Mouse (Mus musculus): ENCODE results near the gene U90926. TPM values are rescaled to one million over a fixed set of nuclear protein-coding genes. Genes with fewer than 3 reads are reported as not detected.

Gene U90926
- polyA plus RNA-seq, 1 experiment = not detected

DNA sequence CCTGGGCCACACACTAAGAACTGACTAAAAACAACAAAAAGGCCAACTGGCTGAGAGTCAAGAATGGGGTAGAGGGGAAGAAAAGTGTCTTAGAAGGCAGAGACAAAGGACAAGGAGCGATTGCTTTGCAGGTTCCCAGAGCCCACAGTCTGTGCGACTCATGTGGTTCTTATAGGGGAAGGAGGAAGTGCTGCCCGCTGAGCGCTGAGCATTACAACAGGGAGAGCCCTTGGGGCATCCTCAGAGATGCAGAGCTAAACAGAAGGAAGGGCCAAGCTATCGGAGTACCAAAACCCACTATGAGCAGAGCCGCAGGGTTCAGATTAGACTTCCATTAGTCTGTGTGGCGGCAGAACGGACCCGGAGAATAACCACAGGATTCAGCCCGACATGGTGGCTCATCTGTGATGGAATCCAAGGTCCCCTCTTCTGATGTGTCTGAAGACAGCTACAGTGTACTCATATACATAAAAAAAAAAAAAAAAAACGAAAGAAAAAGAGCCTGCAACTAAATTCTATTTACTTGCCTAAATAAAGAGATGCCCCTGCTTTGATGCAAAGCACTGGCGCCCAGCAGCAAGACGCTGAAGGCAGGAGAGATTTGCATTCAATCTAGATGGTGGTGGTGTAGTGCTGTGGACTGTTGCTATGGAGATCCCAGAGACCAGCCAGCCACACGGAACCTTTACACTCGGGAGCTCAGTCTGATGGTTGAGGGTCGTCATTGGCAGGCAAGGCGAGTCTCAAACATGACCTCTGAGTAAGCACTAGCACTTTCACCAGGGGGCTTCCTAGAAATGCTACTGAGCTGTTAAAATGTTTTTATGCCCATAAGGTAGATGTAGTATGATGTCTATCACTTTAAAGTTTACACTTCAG is 3.9 kb upstream of the U90926 start:
- peak; percentile 80 for DNase-seq (ENCODE audit: low read depth)
- TF ChIP-seq POLR2A (IDR thresholded peaks at IDR 0.05; ENCODE audit: borderline replicate concordance, extremely low read depth, insufficient read depth, insufficient read length, poor library complexity, severe bottlenecking) (no peak), CTCF (IDR thresholded peaks at IDR 0.05; ENCODE audit: borderline replicate concordance, extremely low read depth, insufficient read depth, insufficient read length) (no peak)

DNA sequence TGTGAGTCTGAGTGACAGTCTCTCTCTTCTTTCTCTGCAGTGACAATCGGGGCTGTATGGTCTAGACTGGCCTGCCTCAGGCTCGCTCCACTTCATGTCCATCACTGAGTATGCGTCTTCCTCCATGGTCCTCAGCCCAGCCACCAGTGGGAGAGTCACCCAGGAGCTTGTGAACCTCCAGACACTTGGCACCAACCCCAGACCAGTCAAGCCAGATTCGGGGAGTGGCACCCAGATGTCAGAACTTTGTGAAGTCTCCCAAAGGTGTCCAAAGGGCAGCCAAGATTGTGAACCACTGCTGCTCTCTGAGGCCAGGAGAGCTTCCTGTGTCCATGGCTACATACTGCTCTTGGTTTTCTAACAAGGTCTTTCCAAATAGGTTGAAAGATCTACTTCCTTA is 3.0 kb downstream of the U90926 start:
- no peak for TF ChIP-seq POLR2A (IDR thresholded peaks at IDR 0.05; ENCODE audit: borderline replicate concordance, extremely low read depth, insufficient read depth, insufficient read length, poor library complexity, severe bottlenecking)
- no peak for TF ChIP-seq CTCF (IDR thresholded peaks at IDR 0.05; ENCODE audit: borderline replicate concordance, extremely low read depth, insufficient read depth, insufficient read length)
- DNase-seq (ENCODE audit: low read depth) = no peak

DNA sequence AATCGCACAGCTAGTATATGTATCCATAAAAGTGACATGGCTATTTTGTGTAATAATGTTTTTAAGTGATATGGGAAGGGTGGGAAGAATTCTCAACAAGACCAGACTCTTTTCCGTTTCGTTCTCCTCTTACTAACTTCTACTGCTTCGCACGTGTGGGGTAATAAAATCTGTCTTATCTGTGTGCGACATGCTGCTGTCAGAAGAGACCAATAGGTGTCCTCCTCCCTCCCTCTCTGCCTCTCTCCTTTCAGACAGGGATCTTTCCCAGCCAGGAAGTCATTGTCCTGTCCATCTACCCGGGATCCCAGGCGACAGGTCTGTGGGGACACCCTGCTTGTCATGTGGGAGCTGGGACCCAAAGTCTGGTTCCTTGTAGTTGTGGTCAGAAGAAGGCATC is 5.0 kb downstream of the U90926 start:
- no peak for DNase-seq (ENCODE audit: low read depth)
- no peak for TF ChIP-seq CTCF (IDR thresholded peaks at IDR 0.05; ENCODE audit: borderline replicate concordance, extremely low read depth, insufficient read depth, insufficient read length)
- TF ChIP-seq POLR2A (IDR thresholded peaks at IDR 0.05; ENCODE audit: borderline replicate concordance, extremely low read depth, insufficient read depth, insufficient read length, poor library complexity, severe bottlenecking) = no peak

DNA sequence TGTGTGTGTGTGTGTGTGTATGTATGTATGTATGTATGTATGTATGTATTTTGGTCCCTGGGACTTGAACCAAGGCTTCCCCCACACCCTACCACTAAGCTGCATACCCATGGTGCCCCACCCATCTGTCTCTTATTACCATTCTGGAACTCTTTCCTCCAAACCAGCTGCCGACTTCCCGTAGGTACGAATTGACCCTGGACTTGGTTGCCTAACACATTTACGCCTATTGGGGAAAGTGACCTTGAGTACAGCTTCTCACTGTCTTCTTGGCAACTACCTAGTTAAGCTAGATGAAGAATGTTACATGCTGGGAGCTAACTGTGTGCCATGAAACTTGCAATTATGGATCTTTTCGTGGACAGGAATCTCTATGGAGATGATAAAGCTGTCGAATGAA is 9.1 kb downstream of the U90926 start:
- no peak for TF ChIP-seq CTCF (IDR thresholded peaks at IDR 0.05; ENCODE audit: borderline replicate concordance, extremely low read depth, insufficient read depth, insufficient read length)
- no peak for DNase-seq (ENCODE audit: low read depth)

DNA sequence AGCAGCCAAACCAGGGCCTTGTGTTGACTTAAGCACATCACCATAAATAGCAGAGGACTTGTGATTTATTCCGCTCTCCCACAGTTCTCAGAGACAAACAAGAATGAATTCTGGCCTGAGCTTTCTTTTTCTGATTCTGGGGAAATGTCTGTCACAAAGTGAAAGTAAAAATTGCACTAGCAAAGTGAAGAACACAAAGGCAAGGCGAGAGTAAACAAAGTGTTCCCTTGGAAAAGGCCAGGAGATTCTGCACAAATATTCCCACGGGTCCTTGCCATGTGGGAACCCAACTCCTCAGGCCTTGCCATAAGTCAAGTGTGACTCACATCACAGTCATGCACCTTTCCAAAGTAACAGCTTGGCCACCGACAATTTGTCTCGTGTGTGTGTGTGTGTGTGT is 9.5 kb downstream of the U90926 start:
- TF ChIP-seq POLR2A (IDR thresholded peaks at IDR 0.05; ENCODE audit: borderline replicate concordance, extremely low read depth, insufficient read depth, insufficient read length, poor library complexity, severe bottlenecking) (no peak), CTCF (IDR thresholded peaks at IDR 0.05; ENCODE audit: borderline replicate concordance, extremely low read depth, insufficient read depth, insufficient read length) (no peak)
- DNase-seq (ENCODE audit: low read depth) = no peak

DNA sequence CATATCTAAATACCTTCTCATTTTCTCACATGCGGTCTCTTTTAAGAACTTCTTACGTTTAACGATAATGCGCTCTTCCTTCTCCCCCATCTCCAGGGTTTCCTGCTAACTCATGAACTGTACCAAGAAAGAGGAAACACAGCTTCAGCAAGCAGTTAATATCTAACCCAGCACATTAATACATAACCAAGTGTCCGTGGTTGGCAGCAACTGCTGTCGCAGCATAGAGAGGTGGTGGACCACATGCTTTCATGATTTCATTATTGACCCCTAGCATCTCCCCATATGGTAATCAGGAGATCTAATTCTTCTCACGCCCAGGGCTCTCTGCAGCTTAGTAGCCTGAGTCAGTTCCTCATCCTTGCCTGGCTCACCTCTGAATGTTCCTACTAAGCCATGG is 10.0 kb downstream of the U90926 start:
- DNase-seq (ENCODE audit: low read depth) = no peak
- TF ChIP-seq POLR2A (IDR thresholded peaks at IDR 0.05; ENCODE audit: borderline replicate concordance, extremely low read depth, insufficient read depth, insufficient read length, poor library complexity, severe bottlenecking) (no peak), CTCF (IDR thresholded peaks at IDR 0.05; ENCODE audit: borderline replicate concordance, extremely low read depth, insufficient read depth, insufficient read length) (no peak)

DNA sequence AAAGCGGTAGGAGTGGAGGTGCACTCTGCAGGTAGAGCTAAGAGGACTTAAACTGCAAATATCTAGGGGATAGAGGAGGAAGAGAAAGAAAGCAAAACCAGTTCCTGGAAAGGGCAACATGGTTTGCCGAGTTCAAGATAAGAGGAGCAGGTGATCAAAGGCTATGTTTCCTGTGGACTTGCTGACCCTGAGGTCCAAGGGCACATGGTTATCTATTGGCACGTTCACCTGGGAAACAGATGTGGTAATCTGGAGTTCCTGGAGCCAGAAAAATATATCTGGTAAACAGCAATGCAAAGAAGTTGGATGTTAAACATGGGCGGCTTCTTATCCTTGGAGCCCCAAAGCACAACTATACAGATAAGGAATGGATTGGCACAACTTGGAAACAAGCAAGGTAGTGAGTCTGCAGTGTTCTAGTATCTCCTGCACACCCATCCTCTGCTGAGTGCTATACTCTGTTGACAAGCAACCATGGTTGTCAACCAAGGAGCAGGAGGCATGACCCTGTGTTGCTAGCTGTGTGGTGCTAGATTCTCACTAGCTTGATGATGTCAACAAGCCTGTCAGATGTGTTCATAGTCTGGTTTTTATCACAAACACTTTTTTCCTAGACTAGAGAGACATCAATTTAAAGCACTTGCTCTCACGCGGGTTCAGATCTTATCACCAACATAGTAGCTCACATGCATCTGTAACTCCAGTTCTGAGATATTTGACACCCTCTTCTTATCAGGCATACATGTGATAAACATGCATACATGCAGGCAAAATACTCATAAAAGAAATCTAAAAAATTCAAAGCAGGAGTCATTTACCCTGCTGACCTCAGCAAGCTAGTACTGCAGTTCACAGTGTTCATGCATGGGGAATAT is 10.8 kb downstream of the U90926 start:
- TF ChIP-seq POLR2A (IDR thresholded peaks at IDR 0.05; ENCODE audit: borderline replicate concordance, extremely low read depth, insufficient read depth, insufficient read length, poor library complexity, severe bottlenecking) = no peak
- TF ChIP-seq CTCF (IDR thresholded peaks at IDR 0.05; ENCODE audit: borderline replicate concordance, extremely low read depth, insufficient read depth, insufficient read length) = no peak
- no peak for DNase-seq (ENCODE audit: low read depth)

DNA sequence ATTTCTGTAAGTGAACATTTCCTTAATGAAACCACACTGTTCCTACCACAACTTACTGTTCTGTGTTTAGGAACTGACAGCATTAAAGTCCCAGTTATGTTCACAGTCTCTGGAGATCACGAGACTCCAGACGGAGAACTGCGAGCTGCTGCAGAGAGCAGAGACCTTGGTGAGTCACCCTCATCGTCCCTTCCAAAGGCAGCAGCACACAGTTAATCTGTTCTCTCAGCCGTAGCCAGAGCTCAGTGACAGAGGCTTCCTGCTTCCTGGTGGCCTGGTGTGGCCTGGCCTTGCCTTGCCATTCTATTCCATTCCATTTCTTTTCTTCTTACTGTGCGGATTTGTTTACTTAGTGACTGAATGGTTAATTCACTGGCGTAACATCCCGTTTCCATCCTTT is 16.9 kb downstream of the U90926 start:
- no peak for DNase-seq (ENCODE audit: low read depth)
- TF ChIP-seq POLR2A (IDR thresholded peaks at IDR 0.05; ENCODE audit: borderline replicate concordance, extremely low read depth, insufficient read depth, insufficient read length, poor library complexity, severe bottlenecking) = no peak
- TF ChIP-seq CTCF (IDR thresholded peaks at IDR 0.05; ENCODE audit: borderline replicate concordance, extremely low read depth, insufficient read depth, insufficient read length) = no peak

DNA sequence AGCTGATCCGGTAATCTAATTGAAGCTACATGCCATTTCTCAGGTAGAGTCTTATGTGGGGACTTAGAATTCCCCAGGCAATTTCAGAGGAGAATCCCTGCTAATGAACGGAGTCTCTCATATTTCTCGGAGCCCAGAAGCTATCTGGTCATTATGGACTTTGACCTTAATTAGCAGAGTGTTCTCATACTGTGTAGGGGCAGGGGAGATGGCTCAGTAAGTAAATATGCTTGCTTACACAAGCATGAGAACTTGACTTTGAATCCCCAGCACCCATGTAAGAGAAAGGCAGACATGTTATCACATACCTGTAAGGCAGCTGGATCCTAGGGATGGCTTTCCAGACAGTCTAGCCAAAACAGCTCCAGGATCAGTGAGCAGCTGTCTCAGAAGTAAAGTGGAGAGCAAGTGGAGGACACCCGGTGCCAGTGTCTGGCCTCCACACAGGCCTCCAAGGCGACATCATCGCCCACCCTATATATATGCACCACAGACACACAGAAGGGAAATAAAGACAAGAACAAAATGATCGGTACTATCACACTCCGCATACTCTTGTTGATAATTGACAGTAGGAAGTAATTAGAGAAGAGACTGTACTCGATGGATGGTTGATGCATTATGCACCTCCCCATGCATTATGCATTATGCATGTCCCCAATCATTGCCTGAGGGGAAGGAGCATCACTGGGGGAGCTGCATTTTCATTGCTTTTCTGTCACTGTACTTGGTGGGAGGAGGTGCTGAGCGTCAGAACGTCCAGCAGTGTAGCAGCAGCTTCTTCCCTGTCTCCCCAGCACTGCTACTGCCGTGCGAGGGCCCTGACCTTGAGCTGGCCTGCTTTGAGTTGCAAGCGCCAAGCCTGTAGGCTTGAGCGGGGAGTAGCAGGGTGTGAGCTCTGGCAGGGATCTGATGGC is 18.1 kb downstream of the U90926 start:
- DNase-seq (ENCODE audit: low read depth) = peak; percentile 69
- TF ChIP-seq POLR2A (IDR thresholded peaks at IDR 0.05; ENCODE audit: borderline replicate concordance, extremely low read depth, insufficient read depth, insufficient read length, poor library complexity, severe bottlenecking) (no peak), CTCF (IDR thresholded peaks at IDR 0.05; ENCODE audit: borderline replicate concordance, extremely low read depth, insufficient read depth, insufficient read length) (no peak)

DNA sequence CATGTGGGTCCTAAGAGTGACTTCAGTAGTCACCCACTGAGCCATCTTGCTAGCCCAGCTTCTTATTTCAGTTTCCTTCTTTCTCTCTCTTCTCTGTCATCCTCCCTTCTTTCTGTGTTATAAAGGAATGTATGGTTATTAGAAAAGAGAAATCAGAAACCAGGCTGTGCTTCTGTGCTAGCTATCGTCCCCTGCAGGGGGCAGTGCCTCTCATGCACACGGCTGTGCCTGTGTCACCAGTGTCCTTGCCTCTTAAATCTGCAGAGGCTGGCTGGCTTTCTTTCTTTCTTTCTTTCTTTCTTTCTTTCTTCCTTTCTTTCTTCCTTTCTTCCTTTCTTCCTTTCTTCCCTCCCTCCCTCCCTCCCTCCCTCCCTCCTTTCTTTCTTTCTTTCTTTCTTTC is 19.5 kb downstream of the U90926 start:
- peak; percentile 59 for DNase-seq (ENCODE audit: low read depth)
- TF ChIP-seq CTCF (IDR thresholded peaks at IDR 0.05; ENCODE audit: borderline replicate concordance, extremely low read depth, insufficient read depth, insufficient read length) = peak; percentile 75

Measured in brain, embryonic 14.5 days (tissue).